Mouse (Mus musculus) limb, embryonic 13.5 days (tissue): Measurements from ENCODE around the gene Cotl1. TPM values are rescaled to one million over a fixed set of nuclear protein-coding genes. Genes with fewer than 3 reads are reported as not detected.

Experiments used
- ATAC-seq: fragments of 200-750 bp; cut with Nextera tagmentation; 2 replicates; pipeline ENCODE4 v1.8.0; 2017; ENCODE audit warnings: low read depth, moderate number of reproducible peaks, moderate TSS enrichment; ENCODE audit not compliant: low FRiP score
- H3K27ac ChIP-seq: fragments of 300-500 bp; sonication (generic); 2 replicates; pipeline ENCODE4 v1.5.1; 2015; ENCODE audit warnings: inconsistent platforms, mild to moderate bottlenecking, moderate library complexity
- H3K27me3 ChIP-seq: fragments of 300-500 bp; sonication (generic); 2 replicates; pipeline ENCODE4 v1.6.1; 2015; ENCODE audit warnings: mild to moderate bottlenecking, inconsistent platforms
- H3K36me3 ChIP-seq: fragments of 300-500 bp; sonication (generic); 2 replicates; pipeline ENCODE4 v1.6.1; 2015; ENCODE audit warnings: inconsistent platforms, mild to moderate bottlenecking, moderate library complexity
- H3K4me1 ChIP-seq: fragments of 300-500 bp; sonication (generic); 2 replicates; pipeline ENCODE4 v1.6.1; 2015; ENCODE audit warnings: inconsistent platforms
- H3K4me2 ChIP-seq: fragments of 300-500 bp; sonication (generic); replicated peaks from 2 replicates; pipeline ENCODE4 v1.6.1; 2015; ENCODE audit warnings: inconsistent platforms, mild to moderate bottlenecking, moderate library complexity
- H3K4me3 ChIP-seq: fragments of 300-500 bp; sonication (generic); 2 replicates; pipeline ENCODE4 v1.5.1; 2015; ENCODE audit warnings: moderate library complexity, mild to moderate bottlenecking, inconsistent platforms
- H3K9ac ChIP-seq: fragments of 300-500 bp; sonication (generic); 2 replicates; pipeline ENCODE4 v1.6.1; 2015; ENCODE audit warnings: mild to moderate bottlenecking, inconsistent platforms
- H3K9me3 ChIP-seq: fragments of 300-500 bp; sonication (generic); 2 replicates; pipeline ENCODE4 v1.6.1; 2016; ENCODE audit warnings: inconsistent platforms
- WGBS: fragments of 180-500 bp; shearing (Covaris S2); methylation state at CpG from one replicate; pipeline ENCODE4 v1.1.7; 2015; 5-methylcytosine and 5-hydroxymethylcytosine counted together
- polyA plus RNA-seq: library from polyadenylated mRNA; unstranded; fragments of >200 nt; fragmentation: Nextera tagmentation; extraction: Ambion mirVana; gene quantifications from 2 replicates; pipeline ENCODE4 v1.2.1, GENCODE M21; 2015

Gene Cotl1
- polyA plus RNA-seq, 1 experiment from 2014 or later, result 67.8 TPM

- no peak overlapping the region for H3K27ac ChIP-seq
- no peak overlapping the region for H3K4me2 ChIP-seq
- peaks cover 19% of the 10 kb centered on the region for H3K36me3 ChIP-seq
- no peak overlapping the region for H3K4me3 ChIP-seq
- no peak overlapping the region for H3K9ac ChIP-seq
- peaks cover 21% of the 10 kb centered on the region for H3K4me1 ChIP-seq
- no peaks in the 10 kb centered on the region for H3K27me3 ChIP-seq
- no peak for ATAC-seq
- WGBS, result 73% methylated on average over 12 of the region's 12 CpGs
- no peaks in the 10 kb centered on the region for H3K9me3 ChIP-seq
Measured at GRCm38 (mm10) chr8:119812650-119813431, 27.5 kb downstream of the Cotl1 start.

GRCm38 (mm10) chr8:119811925-119812324 lies 28.4 kb downstream of the Cotl1 start:
- Histone ChIP-seq H3K9ac (no peak overlapping the region), H3K27ac (no peak overlapping the region)
- whole genome bisulfite sequencing, result 61% methylated on average over 6 of the region's 6 CpGs

GRCm38 (mm10) chr8:119810953-119811499 lies 29.3 kb downstream of the Cotl1 start:
- no peak for ATAC-seq
- no peak overlapping the region for H3K9ac ChIP-seq
- H3K4me2 ChIP-seq, result no peak overlapping the region
- no peak overlapping the region for H3K4me3 ChIP-seq
- no peaks in the 10 kb centered on the region for H3K9me3 ChIP-seq
- no peak overlapping the region for H3K27ac ChIP-seq
- H3K27me3 ChIP-seq, result no peaks in the 10 kb centered on the region
- H3K4me1 ChIP-seq, result peaks cover 27% of the 10 kb centered on the region
- peaks cover 19% of the 10 kb centered on the region for H3K36me3 ChIP-seq
- 82% methylated on average over 14 of the region's 14 CpGs for WGBS

More at GRCm38 (mm10) chr8:119811925-119812324, 28.4 kb downstream of the Cotl1 start:
- Histone ChIP-seq H3K27me3 (no peaks in the 10 kb centered on the region), H3K4me2 (no peak overlapping the region), H3K36me3 (peaks cover 19% of the 10 kb centered on the region), H3K4me3 (no peak overlapping the region), H3K4me1 (peaks cover 20% of the 10 kb centered on the region), H3K9me3 (no peaks in the 10 kb centered on the region)
- no peak for ATAC-seq

GRCm38 (mm10) chr8:119810127-119810868 lies 30.0 kb downstream of the Cotl1 start:
- H3K4me2 ChIP-seq, result no peak overlapping the region
- H3K9me3 ChIP-seq, result no peaks in the 10 kb centered on the region
- H3K27ac ChIP-seq, result no peak overlapping the region
- H3K4me3 ChIP-seq, result no peak overlapping the region
- WGBS, result 83% methylated on average over 23 of the region's 23 CpGs
- ATAC-seq, result no peak
- H3K9ac ChIP-seq, result no peak overlapping the region
- H3K4me1 ChIP-seq, result peaks cover 27% of the 10 kb centered on the region
- peaks cover 19% of the 10 kb centered on the region for H3K36me3 ChIP-seq
- no peaks in the 10 kb centered on the region for H3K27me3 ChIP-seq

- Histone ChIP-seq H3K4me1 (peaks cover 27% of the 10 kb centered on the region), H3K36me3 (peaks cover 15% of the 10 kb centered on the region), H3K27me3 (no peaks in the 10 kb centered on the region), H3K9me3 (no peaks in the 10 kb centered on the region), H3K27ac (no peak overlapping the region), H3K9ac (no peak overlapping the region), H3K4me3 (no peak overlapping the region), H3K4me2 (no peak overlapping the region)
- ATAC-seq, result no peak
- 95% methylated on average over 9 of the region's 9 CpGs for WGBS
Measured at GRCm38 (mm10) chr8:119809620-119810019, 30.7 kb downstream of the Cotl1 start.

GRCm38 (mm10) chr8:119807687-119808086 lies 32.7 kb downstream of the Cotl1 start:
- Histone ChIP-seq H3K27ac (no peak overlapping the region), H3K4me2 (no peak overlapping the region), H3K4me3 (no peak overlapping the region), H3K27me3 (no peaks in the 10 kb centered on the region), H3K4me1 (peaks cover 10% of the 10 kb centered on the region), H3K9me3 (no peaks in the 10 kb centered on the region), H3K9ac (no peak overlapping the region), H3K36me3 (peaks cover 15% of the 10 kb centered on the region)
- no peak for ATAC-seq
- 87% methylated on average over 4 of the region's 4 CpGs for whole genome bisulfite sequencing

- peaks cover 15% of the 10 kb centered on the region for H3K36me3 ChIP-seq
- no peaks in the 10 kb centered on the region for H3K9me3 ChIP-seq
- no peak overlapping the region for H3K27ac ChIP-seq
- no peak for ATAC-seq
- 74% methylated on average over 14 of the region's 14 CpGs for WGBS
- H3K4me3 ChIP-seq, result no peak overlapping the region
- H3K9ac ChIP-seq, result no peak overlapping the region
- H3K4me2 ChIP-seq, result no peak overlapping the region
- no peaks in the 10 kb centered on the region for H3K27me3 ChIP-seq
- peaks cover 8% of the 10 kb centered on the region for H3K4me1 ChIP-seq
Measured at GRCm38 (mm10) chr8:119806422-119807263, 33.7 kb downstream of the Cotl1 start.

GRCm38 (mm10) chr8:119805275-119805674 lies 35.1 kb downstream of the Cotl1 start:
- ATAC-seq, result no peak

GRCm38 (mm10) chr8:119802592-119802991 lies 37.8 kb downstream of the Cotl1 start:
- no peak overlapping the region for H3K4me2 ChIP-seq
- no peak overlapping the region for H3K9ac ChIP-seq
- no peak overlapping the region for H3K4me3 ChIP-seq
- no peak for ATAC-seq
- H3K4me1 ChIP-seq, result peaks cover 27% of the 10 kb centered on the region
- 95% methylated on average over 1 of the region's 1 CpGs for WGBS
- no peaks in the 10 kb centered on the region for H3K9me3 ChIP-seq
- H3K27ac ChIP-seq, result no peak overlapping the region
- no peaks in the 10 kb centered on the region for H3K36me3 ChIP-seq
- H3K27me3 ChIP-seq, result no peaks in the 10 kb centered on the region

More at GRCm38 (mm10) chr8:119805275-119805674, 35.1 kb downstream of the Cotl1 start:
- Histone ChIP-seq H3K27me3 (no peaks in the 10 kb centered on the region), H3K9me3 (no peaks in the 10 kb centered on the region), H3K27ac (no peak overlapping the region), H3K36me3 (peaks cover 15% of the 10 kb centered on the region), H3K4me2 (no peak overlapping the region), H3K9ac (no peak overlapping the region), H3K4me1 (peaks cover 12% of the 10 kb centered on the region), H3K4me3 (no peak overlapping the region)
- WGBS, result 67% methylated on average over 8 of the region's 8 CpGs

GRCm38 (mm10) chr8:119801168-119801567 lies 39.2 kb downstream of the Cotl1 start:
- Histone ChIP-seq H3K4me2 (no peak overlapping the region), H3K9ac (no peak overlapping the region), H3K4me1 (peaks cover 21% of the 10 kb centered on the region), H3K9me3 (no peaks in the 10 kb centered on the region), H3K27me3 (no peaks in the 10 kb centered on the region), H3K4me3 (no peak overlapping the region), H3K36me3 (no peaks in the 10 kb centered on the region), H3K27ac (no peak overlapping the region)
- ATAC-seq, result no peak
- WGBS, result 20% methylated on average over 4 of the region's 4 CpGs

- WGBS, result 56% methylated on average over 2 of the region's 2 CpGs
- Histone ChIP-seq H3K27me3 (no peaks in the 10 kb centered on the region), H3K4me2 (peak overlapping the region; percentile 56), H3K9ac (0 out of 2 replicates have a peak overlapping the region, but pooled peaks have one; percentile 0), H3K27ac (peak overlapping the region; percentile 84), H3K4me1 (peaks cover 21% of the 10 kb centered on the region), H3K4me3 (0 out of 2 replicates have a peak overlapping the region, but pooled peaks have one; percentile 22), H3K9me3 (no peaks in the 10 kb centered on the region), H3K36me3 (no peaks in the 10 kb centered on the region)
- peak; percentile 55; the same call in 1 of the 2 replicates for ATAC-seq
Measured at GRCm38 (mm10) chr8:119798965-119799264, 41.4 kb downstream of the Cotl1 start.
